Mouse (Mus musculus): ENCODE results near the gene Cacnb4.

The Cacnb4 gene

GRCm38 (mm10) chr2:52604651-52605020 is 72.0 kb downstream of the Cacnb4 start:
- ATAC-seq (ENCODE audit: low TSS enrichment) = no peak

- no peak for ATAC-seq (ENCODE audit: low TSS enrichment)
Observed at GRCm38 (mm10) chr2:52603935-52604650, 72.5 kb downstream of the Cacnb4 start.

GRCm38 (mm10) chr2:52603421-52603820 is 73.2 kb downstream of the Cacnb4 start:
- ATAC-seq (ENCODE audit: low TSS enrichment) = peak; percentile 30; the same call in 1 of the 2 replicates

- ATAC-seq (ENCODE audit: low TSS enrichment) = no peak
Observed at GRCm38 (mm10) chr2:52602921-52603320, 73.7 kb downstream of the Cacnb4 start.

- ATAC-seq (ENCODE audit: low TSS enrichment) = no peak
Observed at GRCm38 (mm10) chr2:52602228-52602627, 74.4 kb downstream of the Cacnb4 start.

- no peak for ATAC-seq (ENCODE audit: low TSS enrichment)
Observed at GRCm38 (mm10) chr2:52597511-52597910, 79.1 kb downstream of the Cacnb4 start.

GRCm38 (mm10) chr2:52593814-52594213 is 82.8 kb downstream of the Cacnb4 start:
- ATAC-seq (ENCODE audit: low TSS enrichment) = no peak

- ATAC-seq (ENCODE audit: low TSS enrichment) = no peak
Observed at GRCm38 (mm10) chr2:52593260-52593659, 83.4 kb downstream of the Cacnb4 start.

- peak; percentile 60 for ATAC-seq (ENCODE audit: low TSS enrichment)
Observed at GRCm38 (mm10) chr2:52590970-52591347, 85.7 kb downstream of the Cacnb4 start.

- ATAC-seq (ENCODE audit: low TSS enrichment) = peak; percentile 54
Observed at GRCm38 (mm10) chr2:52590340-52590969, 86.2 kb downstream of the Cacnb4 start.

GRCm38 (mm10) chr2:52589514-52589913 is 87.1 kb downstream of the Cacnb4 start:
- no peak for ATAC-seq (ENCODE audit: low TSS enrichment)

- no peak for ATAC-seq (ENCODE audit: low TSS enrichment)
Observed at GRCm38 (mm10) chr2:52585384-52585783, 91.2 kb downstream of the Cacnb4 start.

- ATAC-seq (ENCODE audit: low TSS enrichment) = no peak
Observed at GRCm38 (mm10) chr2:52581132-52581781, 95.4 kb downstream of the Cacnb4 start.

GRCm38 (mm10) chr2:52580697-52581096 is 95.9 kb downstream of the Cacnb4 start:
- no peak for ATAC-seq (ENCODE audit: low TSS enrichment)

GRCm38 (mm10) chr2:52578846-52579245 is 97.8 kb downstream of the Cacnb4 start:
- ATAC-seq (ENCODE audit: low TSS enrichment) = no peak

- ATAC-seq (ENCODE audit: low TSS enrichment) = no peak
Observed at GRCm38 (mm10) chr2:52577700-52578099, 98.9 kb downstream of the Cacnb4 start.

GRCm38 (mm10) chr2:52576546-52576945 is 100.1 kb downstream of the Cacnb4 start:
- no peak for ATAC-seq (ENCODE audit: low TSS enrichment)

- ATAC-seq (ENCODE audit: low TSS enrichment) = no peak
Observed at GRCm38 (mm10) chr2:52575637-52576175, 100.9 kb downstream of the Cacnb4 start.

- no peak for ATAC-seq (ENCODE audit: low TSS enrichment)
Observed at GRCm38 (mm10) chr2:52574929-52575328, 101.7 kb downstream of the Cacnb4 start.

- ATAC-seq (ENCODE audit: low TSS enrichment) = no peak
Observed at GRCm38 (mm10) chr2:52572221-52572620, 104.4 kb downstream of the Cacnb4 start.

GRCm38 (mm10) chr2:52571339-52571968 is 105.2 kb downstream of the Cacnb4 start:
- peak; percentile 56 for ATAC-seq (ENCODE audit: low TSS enrichment)

- ATAC-seq (ENCODE audit: low TSS enrichment) = no peak
Observed at GRCm38 (mm10) chr2:52570781-52571180, 105.8 kb downstream of the Cacnb4 start.

Measured in frontal cortex, adult (tissue).